Mouse (Mus musculus) right cerebral cortex, adult 18-20 months (tissue): Measurements from ENCODE around the gene Ccdc171.

Source experiments
- DNase-seq: peaks from one replicate; pipeline ENCODE4 v3.0.0; 2022; ENCODE audit warnings: mixed read lengths

The Ccdc171 gene

GRCm38 (mm10) chr4:83798674-83799430 is 273.5 kb downstream of the Ccdc171 start:
- DNase-seq, result no peak

GRCm38 (mm10) chr4:83800402-83800801 is 275.1 kb downstream of the Ccdc171 start:
- no peak for DNase-seq

GRCm38 (mm10) chr4:83816925-83817324 is 291.6 kb downstream of the Ccdc171 start:
- DNase-seq, result no peak

- DNase-seq, result no peak
Measured at GRCm38 (mm10) chr4:83829718-83830459, 304.5 kb downstream of the Ccdc171 start.

GRCm38 (mm10) chr4:83830891-83831880 is 305.8 kb downstream of the Ccdc171 start:
- DNase-seq, result no peak

- no peak for DNase-seq
Measured at GRCm38 (mm10) chr4:83839077-83839476, 313.7 kb downstream of the Ccdc171 start.

- DNase-seq, result no peak
Measured at GRCm38 (mm10) chr4:83846304-83846703, 321.0 kb downstream of the Ccdc171 start.

- DNase-seq, result no peak
Measured at GRCm38 (mm10) chr4:83853885-83854284, 328.5 kb downstream of the Ccdc171 start.

- no peak for DNase-seq
Measured at GRCm38 (mm10) chr4:83861706-83862105, 336.4 kb downstream of the Ccdc171 start.

- DNase-seq, result no peak
Measured at GRCm38 (mm10) chr4:83862295-83862694, 336.9 kb downstream of the Ccdc171 start.

- DNase-seq, result no peak
Measured at GRCm38 (mm10) chr4:83876600-83876999, 351.3 kb downstream of the Ccdc171 start.

GRCm38 (mm10) chr4:83878236-83878635 is 352.9 kb downstream of the Ccdc171 start:
- no peak for DNase-seq

- DNase-seq, result no peak
Measured at GRCm38 (mm10) chr4:83888459-83889054, 363.2 kb downstream of the Ccdc171 start.

GRCm38 (mm10) chr4:83902081-83902645 is 376.8 kb downstream of the Ccdc171 start:
- no peak for DNase-seq
